Mouse (Mus musculus): ENCODE data around the gene Bcar3. TPM values are rescaled to one million over a fixed set of nuclear protein-coding genes. Genes with fewer than 3 reads are reported as not detected.
"Not testable (repeated sequence)": the region's sequence is repeated elsewhere in the genome, so short reads cannot be mapped to it uniquely, and the experiment has no call there.

Gene Bcar3
- total and polyA plus RNA-seq, 2 experiments from 2014 or later, result 7.3 to 11.4 TPM

DNA sequence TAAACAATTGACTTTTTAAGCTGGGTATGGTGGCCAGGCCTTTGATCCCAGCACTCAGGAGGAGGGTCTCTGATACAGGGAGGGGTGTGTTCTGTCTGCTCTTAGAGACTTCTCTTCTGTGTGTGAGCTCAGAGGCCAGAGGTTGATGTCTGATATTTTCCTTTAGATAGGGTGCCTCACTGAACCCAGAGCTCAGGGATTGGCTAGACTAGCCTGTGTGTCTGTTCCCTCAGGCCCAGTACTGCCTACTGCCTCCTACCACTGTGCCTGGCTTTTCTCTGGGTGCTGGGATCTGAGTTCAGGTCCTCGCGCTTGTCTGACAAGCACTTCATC lies 46.2 kb upstream of the Bcar3 start:
- Histone ChIP-seq H3K4me2 (ENCODE audit: low read depth) (peak overlapping the region; percentile 64; the same call in 1 of the 2 replicates), H3K9me3 (ENCODE audit: low read length) (no peaks in the 10 kb centered on the region), H3K27ac (ENCODE audit: low read depth, low read length) (no peak overlapping the region), H3K27me3 (ENCODE audit: insufficient read depth, low read length) (no peaks in the 10 kb centered on the region), H3K36me3 (ENCODE audit: insufficient read depth) (no peaks in the 10 kb centered on the region), H3K9ac (no peak overlapping the region; the same call in 1 of the 2 replicates), H3K4me1 (ENCODE audit: insufficient read depth) (peaks cover 15% of the 10 kb centered on the region), H3K4me3 (ENCODE audit: low read depth, low read length) (no peak overlapping the region)
- TF ChIP-seq CTCF (IDR thresholded peaks at IDR 0.05; ENCODE audit: low read depth), result no peak
- ATAC-seq, result no peak
- no peak for DNase-seq
- WGBS, result 98% methylated on average over 2 of the region's 2 CpGs

DNA sequence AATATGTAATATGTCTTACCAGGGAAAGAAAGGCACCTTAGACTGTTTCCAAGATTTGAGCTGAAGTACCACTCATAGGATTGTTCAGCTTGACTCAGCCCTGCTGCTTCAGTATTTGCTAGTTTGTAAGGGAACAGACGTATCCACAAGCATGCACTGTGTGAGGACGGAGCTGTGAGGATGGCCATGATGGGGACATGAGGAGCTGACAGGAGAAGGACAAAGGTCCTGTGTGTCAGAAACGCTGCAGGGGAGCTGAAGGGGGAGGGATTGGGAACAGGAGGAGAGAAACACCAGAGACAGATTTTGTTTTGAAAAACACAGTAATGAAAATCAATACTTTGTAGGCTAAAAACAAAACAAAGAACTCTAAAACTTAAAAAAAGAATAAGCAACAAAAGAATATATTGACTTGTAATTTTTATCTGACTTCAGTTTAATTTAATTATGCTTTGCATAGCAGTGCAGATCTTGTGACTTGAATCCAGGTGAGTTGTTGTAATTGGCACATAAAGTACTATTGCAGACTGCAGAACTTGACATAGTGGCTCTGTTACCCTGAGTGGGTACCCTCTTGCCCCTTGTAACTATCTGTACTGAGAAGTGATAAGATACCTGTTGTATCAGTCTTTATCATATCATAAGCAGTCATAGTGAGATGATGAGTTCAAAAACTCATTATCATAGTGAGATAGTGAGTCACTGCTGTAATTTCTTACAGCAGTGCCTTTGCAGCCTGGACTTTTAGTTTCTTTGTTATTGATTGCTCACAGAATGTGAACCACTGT lies 41.3 kb upstream of the Bcar3 start:
- TF ChIP-seq CTCF (IDR thresholded peaks at IDR 0.05; ENCODE audit: low read depth), result no peak
- no peak overlapping the region for H3K9ac ChIP-seq

DNA sequence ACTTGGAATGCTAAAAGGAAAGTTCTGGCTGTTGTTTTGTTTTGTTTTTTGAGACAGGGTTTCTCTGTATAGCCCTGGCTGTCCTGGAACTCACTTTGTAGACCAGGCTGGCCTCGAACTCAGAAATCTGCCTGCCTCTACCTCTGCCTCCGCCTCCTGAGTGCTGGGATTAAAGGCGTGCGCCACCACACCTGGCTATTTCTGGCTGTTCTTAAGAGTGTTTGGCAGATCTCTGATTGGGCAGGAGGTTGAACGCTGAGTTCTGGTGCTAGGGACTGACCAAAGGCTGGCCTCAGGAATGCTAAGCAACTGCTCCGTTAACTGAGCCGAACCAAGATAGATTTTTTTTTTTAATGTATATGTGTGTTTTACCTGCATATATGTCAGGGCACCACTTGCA lies 39.9 kb upstream of the Bcar3 start:
- not testable (repeated sequence) for H3K4me2 ChIP-seq (ENCODE audit: low read depth); DNase-seq; H3K9me3 ChIP-seq (ENCODE audit: low read length); H3K4me3 ChIP-seq (ENCODE audit: low read depth, low read length); H3K9ac ChIP-seq; H3K36me3 ChIP-seq (ENCODE audit: insufficient read depth); ATAC-seq; H3K27me3 ChIP-seq (ENCODE audit: insufficient read depth, low read length); H3K27ac ChIP-seq (ENCODE audit: low read depth, low read length); H3K4me1 ChIP-seq (ENCODE audit: insufficient read depth)
- WGBS, result 90% methylated on average over 7 of the region's 7 CpGs

More for the DNA sequence above, 41.3 kb upstream of the Bcar3 start:
- DNase-seq (no peak), ATAC-seq (no peak)
- no peak overlapping the region for H3K27ac ChIP-seq (ENCODE audit: low read depth, low read length)
- WGBS, result 53% methylated on average over 3 of the region's 3 CpGs
- no peak overlapping the region for H3K4me2 ChIP-seq (ENCODE audit: low read depth)
- no peaks in the 10 kb centered on the region for H3K9me3 ChIP-seq (ENCODE audit: low read length)
- peaks cover 1% of the 10 kb centered on the region for H3K36me3 ChIP-seq (ENCODE audit: insufficient read depth)
- H3K27me3 ChIP-seq (ENCODE audit: insufficient read depth, low read length), result no peaks in the 10 kb centered on the region
- H3K4me1 ChIP-seq (ENCODE audit: insufficient read depth), result peaks cover 2% of the 10 kb centered on the region; the same call in 1 of the 2 replicates
- H3K4me3 ChIP-seq (ENCODE audit: low read depth, low read length), result no peak overlapping the region

DNA sequence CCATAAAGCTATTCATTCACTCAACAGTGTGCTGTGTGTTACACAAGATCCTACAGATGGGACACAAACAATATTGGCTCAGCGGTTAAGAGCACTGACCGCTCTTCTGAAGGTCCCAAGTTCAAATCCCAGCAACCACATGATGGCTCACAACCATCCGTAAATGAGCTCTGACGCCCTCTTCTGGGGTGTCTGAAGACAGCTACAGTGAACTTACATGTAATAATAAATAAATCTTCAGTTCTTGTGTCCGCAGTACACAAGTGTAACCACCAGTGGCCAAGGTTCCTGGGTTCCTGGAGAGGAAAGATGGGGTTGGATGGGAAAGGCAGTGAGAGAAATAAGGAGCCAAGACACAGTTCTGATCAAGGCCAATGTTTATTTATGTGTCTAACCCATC lies 23.9 kb upstream of the Bcar3 start:
- H3K9ac ChIP-seq, result no peak overlapping the region
- H3K4me1 ChIP-seq (ENCODE audit: insufficient read depth), result peaks cover 2% of the 10 kb centered on the region; the same call in 1 of the 2 replicates
- no peak; the same call in 1 of the 2 replicates for TF ChIP-seq CTCF (IDR thresholded peaks at IDR 0.05; ENCODE audit: low read depth)
- H3K9me3 ChIP-seq (ENCODE audit: low read length), result no peaks in the 10 kb centered on the region
- H3K27me3 ChIP-seq (ENCODE audit: insufficient read depth, low read length), result no peaks in the 10 kb centered on the region
- no peak for ATAC-seq
- H3K27ac ChIP-seq (ENCODE audit: low read depth, low read length), result no peak overlapping the region
- H3K4me3 ChIP-seq (ENCODE audit: low read depth, low read length), result no peak overlapping the region
- DNase-seq, result no peak
- 74% methylated on average over 5 of the region's 5 CpGs for WGBS
- peaks cover 13% of the 10 kb centered on the region; the same call in 1 of the 2 replicates for H3K36me3 ChIP-seq (ENCODE audit: insufficient read depth)
- H3K4me2 ChIP-seq (ENCODE audit: low read depth), result no peak overlapping the region

DNA sequence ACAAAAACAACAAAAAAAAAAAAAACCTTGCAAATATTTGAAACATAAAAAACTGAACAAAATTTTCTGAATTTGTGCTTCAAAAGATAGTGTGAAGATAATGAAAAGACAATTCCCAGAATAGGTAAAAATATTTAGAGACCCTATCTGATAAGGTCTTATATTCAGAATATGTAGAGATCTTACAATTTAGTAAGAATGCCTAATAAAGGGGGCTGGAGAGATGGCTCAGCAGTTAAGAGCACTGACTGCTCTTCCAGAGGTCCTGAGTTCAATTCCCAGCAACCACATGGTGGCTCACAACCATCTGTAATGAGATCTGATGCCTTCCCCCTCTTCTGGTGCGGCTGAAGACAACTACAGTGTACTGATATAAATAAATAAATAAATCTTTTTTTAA lies 21.4 kb upstream of the Bcar3 start:
- WGBS, result 71% methylated on average over 1 of the region's 1 CpGs
- ATAC-seq, result not testable (repeated sequence)

DNA sequence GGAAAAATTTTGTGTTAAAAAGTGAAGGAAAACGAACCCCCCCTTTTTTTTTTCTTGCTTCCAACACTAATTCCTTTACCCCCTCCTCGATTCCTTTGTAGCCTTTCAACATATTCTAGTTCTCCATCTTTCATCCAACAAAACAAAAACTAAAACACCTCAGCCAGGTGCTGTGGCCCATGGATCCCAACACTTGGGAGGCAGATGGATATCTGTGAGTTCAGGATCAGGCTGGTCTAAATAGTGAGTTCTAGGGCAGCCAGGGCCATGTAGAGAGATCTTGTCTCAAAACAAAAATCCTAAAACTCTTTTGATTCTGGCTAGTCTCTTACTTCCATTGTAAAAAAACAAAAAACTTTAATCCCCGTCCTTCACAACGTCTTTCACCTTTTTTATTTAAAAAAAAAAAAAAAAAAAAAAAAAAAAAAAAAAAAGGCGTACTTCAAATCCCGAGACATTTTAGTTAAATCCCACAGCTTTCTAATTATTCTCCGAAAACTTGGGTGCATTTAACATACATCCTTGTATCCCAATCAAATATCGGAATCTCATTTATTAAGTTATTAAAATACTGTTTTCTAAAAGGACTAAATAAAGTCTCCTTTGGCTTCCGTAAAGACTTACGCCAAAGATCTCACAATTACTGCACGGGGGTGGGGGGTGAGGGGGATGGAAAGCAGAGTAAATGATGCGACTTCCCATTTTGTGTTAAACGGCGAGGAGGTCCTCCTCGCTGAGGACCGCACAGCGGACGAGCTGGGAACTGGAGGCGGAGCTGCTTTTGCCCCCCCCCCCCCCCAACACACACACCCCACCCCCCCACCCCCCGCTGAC lies 20.3 kb upstream of the Bcar3 start:
- H3K4me2 ChIP-seq (ENCODE audit: low read depth), result peak overlapping the region; percentile 39
- peaks cover 4% of the 10 kb centered on the region; the same call in 1 of the 2 replicates for H3K4me1 ChIP-seq (ENCODE audit: insufficient read depth)
- peak overlapping the region; percentile 98 for H3K4me3 ChIP-seq (ENCODE audit: low read depth, low read length)
- peak; percentile 27; the same call in 1 of the 2 replicates for TF ChIP-seq CTCF (IDR thresholded peaks at IDR 0.05; ENCODE audit: low read depth)
- peak overlapping the region; percentile 78 for H3K27ac ChIP-seq (ENCODE audit: low read depth, low read length)
- peak; percentile 92 for ATAC-seq
- H3K36me3 ChIP-seq (ENCODE audit: insufficient read depth), result peaks cover 21% of the 10 kb centered on the region
- no peaks in the 10 kb centered on the region for H3K9me3 ChIP-seq (ENCODE audit: low read length)
- H3K27me3 ChIP-seq (ENCODE audit: insufficient read depth, low read length), result no peaks in the 10 kb centered on the region
- H3K9ac ChIP-seq, result peak overlapping the region; percentile 84
- WGBS, result 8% methylated on average over 19 of the region's 20 CpGs
- DNase-seq, result no peak

More for the DNA sequence above, 21.4 kb upstream of the Bcar3 start:
- peaks cover 11% of the 10 kb centered on the region for H3K36me3 ChIP-seq (ENCODE audit: insufficient read depth)
- H3K27ac ChIP-seq (ENCODE audit: low read depth, low read length); DNase-seq; H3K9ac ChIP-seq; H3K4me3 ChIP-seq (ENCODE audit: low read depth, low read length); H3K27me3 ChIP-seq (ENCODE audit: insufficient read depth, low read length); H3K4me1 ChIP-seq (ENCODE audit: insufficient read depth); H3K9me3 ChIP-seq (ENCODE audit: low read length); H3K4me2 ChIP-seq (ENCODE audit: low read depth): not testable (repeated sequence)
